Mouse (Mus musculus): Measurements from ENCODE around the gene Gm20708. TPM values are rescaled to one million over a fixed set of nuclear protein-coding genes. Genes with fewer than 3 reads are reported as not detected.

Gm20708 gene
- polyA plus RNA-seq, 1 experiment from 2014 or later: 0.26 TPM

DNA sequence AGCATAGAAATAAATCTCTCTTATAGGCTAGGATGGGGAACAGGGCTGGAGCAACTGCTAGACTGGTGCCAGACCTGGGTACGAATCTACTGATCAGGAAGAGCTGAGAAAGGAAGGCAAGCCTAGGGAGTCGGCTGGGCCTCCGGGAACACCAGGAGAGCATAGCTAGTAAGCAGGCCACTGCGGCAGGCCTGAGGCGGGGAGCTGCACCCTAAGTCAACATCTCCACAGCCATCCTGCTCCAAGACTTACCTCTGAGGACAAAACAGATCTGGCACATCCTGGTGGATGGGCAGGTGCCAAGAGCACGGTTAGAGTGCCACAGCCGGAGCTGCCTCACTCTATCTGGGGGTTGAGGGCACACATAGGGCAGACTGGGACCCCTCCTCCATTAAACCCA is 10.7 kb downstream of the Gm20708 start:
- Histone ChIP-seq H3K4me2 (replicated peaks) (no peak overlapping the region), H3K4me1 (replicated peaks) (peaks cover 24% of the 10 kb centered on the region), H3K4me3 (replicated peaks) (no peak overlapping the region), H3K27ac (no peak overlapping the region), H3K9ac (no peak overlapping the region), H3K9me3 (no peaks in the 10 kb centered on the region), H3K27me3 (replicated peaks) (no peaks in the 10 kb centered on the region), H3K36me3 (peaks cover 37% of the 10 kb centered on the region)
- ATAC-seq: no peak
- 91% methylated on average over 7 of the region's 7 CpGs for WGBS

GRCm38 (mm10) chr11:117821868-117822267 is 12.4 kb downstream of the Gm20708 start:
- peaks cover 32% of the 10 kb centered on the region for H3K36me3 ChIP-seq
- no peak overlapping the region for H3K27ac ChIP-seq
- peaks cover 29% of the 10 kb centered on the region for H3K4me1 ChIP-seq (replicated peaks)
- no peak overlapping the region for H3K4me2 ChIP-seq (replicated peaks)
- ATAC-seq: no peak
- H3K4me3 ChIP-seq (replicated peaks): no peak overlapping the region
- no peaks in the 10 kb centered on the region for H3K27me3 ChIP-seq (replicated peaks)
- WGBS: 83% methylated on average over 9 of the region's 9 CpGs
- H3K9me3 ChIP-seq: no peaks in the 10 kb centered on the region
- H3K9ac ChIP-seq: no peak overlapping the region

- Histone ChIP-seq H3K9me3 (no peaks in the 10 kb centered on the region), H3K4me2 (replicated peaks) (peak overlapping the region; percentile 34), H3K4me3 (replicated peaks) (no peak overlapping the region), H3K27ac (peak overlapping the region; percentile 67), H3K4me1 (replicated peaks) (peaks cover 38% of the 10 kb centered on the region), H3K9ac (0 out of 2 replicates have a peak overlapping the region, but pooled peaks have one; percentile 15), H3K36me3 (peaks cover 32% of the 10 kb centered on the region), H3K27me3 (replicated peaks) (no peaks in the 10 kb centered on the region)
- 57% methylated on average over 7 of the region's 7 CpGs for WGBS
- ATAC-seq: no peak
Measured at GRCm38 (mm10) chr11:117822728-117823241, 13.3 kb downstream of the Gm20708 start.

DNA sequence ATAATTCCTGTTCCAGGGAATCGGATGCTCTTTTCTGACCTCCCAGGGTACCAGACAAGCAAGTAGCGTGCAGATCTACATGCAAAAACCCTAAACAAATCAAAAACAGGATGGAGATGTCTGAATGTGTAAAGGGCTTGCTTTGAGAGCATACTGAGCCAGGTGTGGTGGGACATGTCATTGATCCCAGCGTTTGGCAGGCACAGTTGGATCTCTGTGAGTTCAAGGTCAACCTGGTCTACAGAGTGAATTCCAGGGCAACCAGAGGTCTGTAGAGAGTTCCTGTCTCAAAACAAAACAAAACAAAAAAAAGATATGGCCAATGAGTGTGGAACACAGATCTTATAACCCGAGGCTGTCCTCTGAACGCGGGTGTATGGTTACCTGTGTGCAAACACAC is 13.9 kb downstream of the Gm20708 start:
- H3K9ac ChIP-seq: no peak overlapping the region
- no peaks in the 10 kb centered on the region for H3K9me3 ChIP-seq
- WGBS: 93% methylated on average over 6 of the region's 6 CpGs
- no peak overlapping the region for H3K4me3 ChIP-seq (replicated peaks)
- H3K36me3 ChIP-seq: peaks cover 29% of the 10 kb centered on the region
- no peaks in the 10 kb centered on the region for H3K27me3 ChIP-seq (replicated peaks)
- peak overlapping the region; percentile 67 for H3K27ac ChIP-seq
- ATAC-seq: no peak
- H3K4me1 ChIP-seq (replicated peaks): peaks cover 44% of the 10 kb centered on the region
- peak overlapping the region; percentile 79; the same call in 1 of the 2 replicates for H3K4me2 ChIP-seq (replicated peaks)

- WGBS: 12% methylated on average over 23 of the region's 23 CpGs
Measured at GRCm38 (mm10) chr11:117824060-117824969, 14.8 kb downstream of the Gm20708 start.

DNA sequence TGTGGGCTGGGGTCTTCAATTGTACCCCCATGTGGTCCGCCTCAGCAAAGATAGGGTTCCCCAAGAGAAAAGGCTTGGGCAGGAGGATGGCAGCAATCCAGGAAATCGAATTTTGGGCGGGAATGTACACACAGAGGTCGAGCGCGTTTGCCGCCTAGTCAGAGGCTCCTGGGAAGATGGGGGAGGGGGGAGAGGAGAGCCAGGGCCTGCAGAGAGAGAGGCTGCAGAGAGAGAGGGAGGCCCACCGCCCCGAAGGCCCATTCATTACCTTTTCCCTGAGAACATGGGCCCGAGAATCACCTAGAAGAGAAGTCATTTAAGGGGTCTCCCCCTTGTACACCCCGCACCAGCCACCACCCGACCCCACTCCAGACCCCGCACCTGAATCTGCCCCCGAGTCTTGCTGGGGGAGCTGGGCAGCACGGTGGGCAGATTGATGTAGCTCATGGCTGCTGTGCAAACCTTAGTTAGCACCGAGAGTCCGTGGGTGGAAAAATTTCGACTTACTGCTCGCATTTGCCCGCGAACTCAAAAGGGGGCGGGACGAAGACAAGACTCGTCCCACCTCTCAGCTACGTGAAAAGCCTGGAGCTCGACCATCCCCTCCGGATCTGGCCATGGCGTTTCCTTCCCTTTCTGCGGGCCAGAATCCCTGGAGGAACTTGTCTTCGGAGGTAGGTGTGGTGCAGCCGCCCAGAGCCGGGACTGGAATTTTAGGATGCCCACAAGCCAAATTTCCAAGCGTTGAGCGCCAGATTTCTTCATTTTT is 16.0 kb downstream of the Gm20708 start, which contains the start of the genes Afmid and Tk1:
Afmid (plus strand) TSS at position 592 of the 769 bp plus-strand sequence.
Tk1 (minus strand) TSS at position 760 of the 769 bp plus-strand sequence.
- no peaks in the 10 kb centered on the region for H3K27me3 ChIP-seq (replicated peaks)
- 0 out of 2 replicates have a peak, but pooled peaks cover 12% of the 10 kb centered on the region for H3K36me3 ChIP-seq
- peak within 1 kb of the TSS; percentile 59 for H3K4me3 ChIP-seq (replicated peaks)
- H3K9me3 ChIP-seq: no peaks in the 10 kb centered on the region
- WGBS: under 1% methylated on average over 34 of the region's 34 CpGs
- H3K9ac ChIP-seq: peak within 1 kb of the TSS; percentile 65
- ATAC-seq: peak; percentile 72
- H3K4me2 ChIP-seq (replicated peaks): peak within 1 kb of the TSS; percentile 79
- peaks cover 65% of the 10 kb centered on the region for H3K4me1 ChIP-seq (replicated peaks)
- H3K27ac ChIP-seq: peak within 1 kb of the TSS; percentile 89

More at GRCm38 (mm10) chr11:117824060-117824969, 14.8 kb downstream of the Gm20708 start:
- H3K4me1 ChIP-seq (replicated peaks): peaks cover 53% of the 10 kb centered on the region
- no peaks in the 10 kb centered on the region for H3K27me3 ChIP-seq (replicated peaks)
- H3K4me2 ChIP-seq (replicated peaks): peak overlapping the region; percentile 79
- H3K9me3 ChIP-seq: no peaks in the 10 kb centered on the region
- peak overlapping the region; percentile 59 for H3K4me3 ChIP-seq (replicated peaks)
- peak overlapping the region; percentile 65 for H3K9ac ChIP-seq
- peak overlapping the region; percentile 72 for H3K27ac ChIP-seq
- ATAC-seq: peak; percentile 46
- peaks cover 21% of the 10 kb centered on the region for H3K36me3 ChIP-seq

- peaks cover 67% of the 10 kb centered on the region for H3K4me1 ChIP-seq (replicated peaks)
Measured at GRCm38 (mm10) chr11:117826164-117826563, 16.7 kb downstream of the Gm20708 start.

GRCm38 (mm10) chr11:117826916-117827315 is 17.4 kb downstream of the Gm20708 start:
- Histone ChIP-seq H3K36me3 (0 out of 2 replicates have a peak, but pooled peaks cover 6% of the 10 kb centered on the region), H3K9me3 (no peaks in the 10 kb centered on the region), H3K4me1 (replicated peaks) (peaks cover 68% of the 10 kb centered on the region), H3K9ac (peak overlapping the region; percentile 11; the same call in 1 of the 2 replicates), H3K27me3 (replicated peaks) (no peaks in the 10 kb centered on the region), H3K4me3 (replicated peaks) (no peak overlapping the region), H3K4me2 (replicated peaks) (peak overlapping the region; percentile 79), H3K27ac (peak overlapping the region; percentile 94)
- WGBS: 47% methylated on average over 8 of the region's 8 CpGs
- ATAC-seq: no peak

More at GRCm38 (mm10) chr11:117826164-117826563, 16.7 kb downstream of the Gm20708 start:
- Histone ChIP-seq H3K36me3 (0 out of 2 replicates have a peak, but pooled peaks cover 8% of the 10 kb centered on the region), H3K4me3 (replicated peaks) (peak overlapping the region; percentile 59), H3K9me3 (no peaks in the 10 kb centered on the region), H3K9ac (peak overlapping the region; percentile 65), H3K27ac (peak overlapping the region; percentile 89), H3K4me2 (replicated peaks) (peak overlapping the region; percentile 79), H3K27me3 (replicated peaks) (no peaks in the 10 kb centered on the region)
- 8% methylated on average over 5 of the region's 5 CpGs for WGBS
- peak; percentile 6; the same call in 1 of the 2 replicates for ATAC-seq

DNA sequence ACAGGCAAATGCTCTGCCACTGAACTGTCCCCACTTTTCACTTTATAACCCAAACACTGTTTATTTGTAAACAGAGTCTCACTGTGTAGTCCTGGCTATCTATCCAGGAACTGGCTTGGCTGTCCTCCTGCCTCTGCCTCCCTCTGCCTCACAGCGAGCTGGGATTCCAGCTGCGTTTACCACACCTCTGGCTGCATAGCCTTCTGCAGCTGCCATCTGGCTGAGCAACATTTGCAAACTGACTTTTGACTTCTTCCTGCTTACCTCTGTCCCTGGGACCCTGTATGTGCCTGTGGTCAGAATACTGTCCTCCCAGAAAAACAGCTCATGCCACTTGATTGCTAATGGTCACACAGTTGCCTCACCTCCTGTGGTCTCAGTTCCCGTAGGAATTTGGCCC is 17.9 kb downstream of the Gm20708 start:
- Histone ChIP-seq H3K4me2 (replicated peaks) (peak overlapping the region; percentile 79), H3K27me3 (replicated peaks) (no peaks in the 10 kb centered on the region), H3K9me3 (no peaks in the 10 kb centered on the region), H3K27ac (peak overlapping the region; percentile 94), H3K9ac (peak overlapping the region; percentile 11), H3K4me1 (replicated peaks) (peaks cover 69% of the 10 kb centered on the region), H3K4me3 (replicated peaks) (no peak overlapping the region), H3K36me3 (0 out of 2 replicates have a peak, but pooled peaks cover 5% of the 10 kb centered on the region)
- WGBS: 39% methylated on average over 3 of the region's 3 CpGs
- no peak for ATAC-seq

DNA sequence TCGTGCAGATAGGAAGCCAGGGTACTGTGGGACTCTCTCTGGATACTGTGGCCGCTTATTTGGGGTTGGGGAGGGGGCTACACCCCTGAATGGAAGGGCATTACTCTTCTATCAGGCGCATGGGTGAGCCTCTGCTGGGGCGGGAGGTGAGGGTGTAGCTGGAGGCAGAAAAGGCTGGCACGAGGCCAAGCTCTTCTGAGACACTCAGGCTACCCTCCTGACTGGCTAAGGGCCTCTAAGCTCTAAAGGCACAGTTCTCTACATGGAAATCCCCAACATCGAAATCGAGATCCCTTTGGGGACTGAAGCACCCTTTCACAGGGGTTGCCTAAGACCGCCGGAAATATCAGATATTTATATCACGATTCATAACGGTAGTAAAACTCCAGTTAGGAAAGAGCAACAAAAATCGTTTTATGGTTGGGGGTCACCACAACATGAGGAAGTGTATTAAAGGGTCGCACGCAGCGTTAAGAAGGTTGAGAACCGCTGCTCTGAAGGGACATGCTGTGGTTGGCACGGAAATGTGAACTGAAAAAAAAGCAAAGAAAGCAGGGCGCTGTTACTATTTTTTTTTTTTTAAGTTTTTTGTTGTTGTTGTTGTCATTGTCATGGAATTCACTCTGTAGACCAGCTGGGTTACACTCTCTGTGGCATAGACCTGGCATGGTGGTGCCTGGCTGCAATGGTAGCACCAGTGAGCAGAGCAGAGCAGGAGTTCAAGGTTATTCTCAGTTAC is 18.9 kb downstream of the Gm20708 start:
- H3K4me1 ChIP-seq (replicated peaks): peaks cover 63% of the 10 kb centered on the region
- WGBS: 56% methylated on average over 18 of the region's 18 CpGs
- peak overlapping the region; percentile 11; the same call in 1 of the 2 replicates for H3K9ac ChIP-seq

More for the DNA sequence above, 18.9 kb downstream of the Gm20708 start:
- Histone ChIP-seq H3K4me3 (replicated peaks) (no peak overlapping the region), H3K4me2 (replicated peaks) (peak overlapping the region; percentile 79), H3K36me3 (0 out of 2 replicates have a peak, but pooled peaks cover 1% of the 10 kb centered on the region), H3K9me3 (no peaks in the 10 kb centered on the region), H3K27me3 (replicated peaks) (no peaks in the 10 kb centered on the region), H3K27ac (peak overlapping the region; percentile 94)
- ATAC-seq: peak; percentile 31; the same call in 1 of the 2 replicates

All from intestine, embryonic 15.5 days (tissue).